Mouse (Mus musculus): Measurements from ENCODE around the gene Ubl3.

Ubl3 gene

DNA sequence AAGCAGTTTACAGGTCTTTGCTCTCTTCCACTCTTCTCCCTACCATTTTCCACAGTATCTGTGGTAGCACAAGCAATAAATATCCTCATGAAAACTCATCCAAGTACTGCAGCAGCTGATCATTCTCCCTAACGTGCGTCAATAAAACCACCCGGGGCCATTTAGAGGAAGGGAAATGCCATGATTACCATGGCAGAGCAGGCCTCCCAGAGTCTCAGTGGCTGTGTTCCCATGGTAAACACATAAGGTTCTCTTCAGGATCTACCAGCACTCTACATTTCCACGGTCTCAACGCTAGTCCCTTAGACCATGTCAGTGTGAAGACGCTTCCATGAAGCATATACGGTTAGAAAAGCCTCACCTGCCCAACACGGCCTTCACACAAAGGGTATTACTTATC is 26.0 kb downstream of the Ubl3 start:
- DNase-seq (ENCODE audit: low spot score) = no peak

DNA sequence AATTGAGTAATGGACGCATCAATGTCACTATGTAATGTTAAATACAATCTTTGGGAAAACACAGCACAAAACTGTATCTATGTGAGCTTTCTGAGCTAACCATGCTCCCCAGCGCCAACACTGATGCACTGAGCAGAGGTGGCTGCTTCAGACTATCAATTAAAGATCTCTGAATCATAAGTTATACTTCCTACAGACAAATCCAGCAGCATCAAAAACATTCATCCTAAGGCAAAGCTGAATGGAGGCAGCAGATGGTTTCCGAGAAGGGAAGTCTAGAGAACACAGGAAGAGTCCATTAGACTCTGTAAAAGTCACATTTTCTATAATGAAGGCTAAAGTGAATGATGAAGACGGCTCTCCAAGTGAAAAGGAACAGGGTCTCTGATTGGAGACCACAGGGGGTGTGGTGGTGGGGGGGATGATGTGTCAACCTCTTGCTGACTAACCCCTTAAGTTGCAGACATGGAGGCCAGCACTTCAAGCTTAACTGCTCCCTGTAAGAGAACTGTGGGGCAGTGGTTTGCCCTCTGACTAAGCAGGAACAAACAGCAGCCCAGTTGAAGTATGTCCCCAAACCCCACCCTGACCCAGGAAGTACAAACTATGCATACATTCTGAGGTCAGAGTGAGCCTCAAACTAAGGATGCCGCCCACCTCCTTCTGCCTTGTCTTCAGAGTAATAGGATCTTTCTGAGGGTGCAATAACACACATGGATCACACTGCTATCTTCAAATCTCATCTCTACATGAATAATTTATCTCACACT is 29.2 kb downstream of the Ubl3 start:
- no peak for DNase-seq (ENCODE audit: low spot score)

DNA sequence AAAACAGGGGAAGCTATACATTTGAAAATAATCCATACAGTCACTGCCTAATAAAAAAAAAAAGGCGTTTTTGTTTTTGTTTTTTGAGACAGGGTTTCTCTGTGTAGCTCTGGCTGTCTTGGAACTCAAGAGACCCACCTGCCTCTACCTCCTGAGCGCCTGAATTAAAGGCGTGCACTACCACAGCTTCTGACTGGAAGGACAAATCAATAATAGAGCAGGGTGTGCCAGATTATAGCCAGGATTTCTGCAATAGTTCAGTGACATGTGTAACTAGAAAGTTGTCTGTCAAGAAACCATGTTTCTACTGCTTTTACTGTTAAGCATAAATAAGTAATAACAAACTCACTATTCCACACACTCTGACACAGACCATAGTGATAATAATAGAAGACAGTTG is 30.2 kb downstream of the Ubl3 start:
- no peak for DNase-seq (ENCODE audit: low spot score)

DNA sequence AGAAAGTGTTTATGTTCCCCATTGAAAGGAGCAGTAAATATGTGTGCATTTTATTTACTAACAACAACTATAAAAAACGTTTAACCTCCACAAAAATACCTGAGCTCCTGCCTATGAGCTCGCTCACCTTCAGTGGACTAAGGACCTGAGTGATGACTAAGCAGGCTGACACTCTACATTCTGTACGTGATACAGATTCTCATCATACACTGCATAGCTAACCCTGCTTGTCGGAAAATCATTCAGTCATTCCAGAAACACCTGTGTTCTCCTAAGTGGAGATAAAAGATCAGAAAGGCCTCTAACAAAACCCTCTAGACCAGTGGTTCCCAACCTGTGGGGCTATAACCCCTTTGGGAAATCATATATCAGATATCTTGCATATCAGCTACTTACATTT is 35.1 kb downstream of the Ubl3 start:
- DNase-seq (ENCODE audit: low spot score) = no peak

DNA sequence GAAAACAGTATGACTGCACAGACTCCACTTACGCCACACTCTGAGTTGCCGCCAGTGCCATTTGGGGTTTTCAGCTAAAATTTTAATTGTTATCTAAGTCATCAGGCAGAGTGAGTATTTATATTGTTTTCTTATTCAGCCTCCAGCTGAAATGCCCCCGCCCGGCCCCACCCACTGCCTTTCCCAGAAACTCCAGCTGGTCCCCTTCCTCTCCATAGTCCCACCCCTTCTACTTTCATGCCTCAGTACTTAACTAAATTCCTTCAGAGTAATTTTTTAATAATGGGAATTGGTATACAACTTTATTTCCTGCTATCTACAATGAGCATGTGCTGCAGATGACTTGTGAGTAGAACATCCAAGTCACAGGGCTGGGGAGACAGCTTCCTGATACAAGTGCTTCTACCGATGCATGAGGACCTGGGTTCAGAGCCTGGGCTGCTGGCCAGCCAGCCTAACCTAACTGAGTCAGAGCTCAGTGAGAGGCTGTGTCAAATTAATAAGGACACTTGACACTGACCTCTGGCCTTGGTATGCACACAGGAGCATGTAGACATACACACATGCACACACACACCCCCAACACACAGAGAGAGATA is 40.4 kb downstream of the Ubl3 start:
- no peak for DNase-seq (ENCODE audit: low spot score)

DNA sequence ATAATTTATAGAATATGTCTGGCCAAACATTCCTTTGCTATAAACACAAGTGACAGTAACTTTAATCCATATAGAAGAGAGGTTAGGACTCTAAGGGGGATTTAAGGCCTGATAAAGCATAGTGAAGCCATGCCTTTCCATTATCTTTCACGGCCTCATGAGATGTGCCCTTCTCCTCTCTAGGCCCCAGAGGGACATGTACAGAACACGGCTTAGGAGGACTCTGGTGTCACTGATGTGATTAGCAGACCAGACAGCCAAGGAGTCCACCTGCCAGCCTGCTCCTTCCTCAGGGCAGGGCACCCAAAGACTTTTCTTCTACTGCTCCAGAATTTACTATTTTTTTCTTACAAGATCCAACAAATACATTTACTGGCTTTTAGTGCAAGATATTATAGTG is 42.3 kb downstream of the Ubl3 start:
- DNase-seq (ENCODE audit: low spot score) = no peak

DNA sequence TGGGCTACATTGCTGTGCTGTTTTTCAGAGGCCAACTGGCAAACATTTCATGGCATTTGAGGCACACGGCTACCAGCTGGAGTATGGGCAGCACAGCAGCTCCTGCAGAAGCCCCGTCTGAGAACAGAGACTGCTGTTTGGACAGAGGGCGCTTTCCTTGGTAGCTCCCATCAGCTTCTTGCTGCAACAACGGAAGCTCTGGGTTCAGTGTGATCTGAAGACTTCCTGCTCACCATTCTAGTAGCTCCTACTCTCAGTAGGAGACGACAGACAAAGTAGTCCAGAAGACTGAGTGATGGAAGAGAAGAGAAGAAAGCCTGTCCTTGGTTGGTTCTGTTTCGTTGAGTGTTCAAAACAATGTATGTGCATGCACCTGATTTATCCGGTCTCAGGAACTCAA is 42.9 kb downstream of the Ubl3 start:
- no peak for DNase-seq (ENCODE audit: low spot score)

DNA sequence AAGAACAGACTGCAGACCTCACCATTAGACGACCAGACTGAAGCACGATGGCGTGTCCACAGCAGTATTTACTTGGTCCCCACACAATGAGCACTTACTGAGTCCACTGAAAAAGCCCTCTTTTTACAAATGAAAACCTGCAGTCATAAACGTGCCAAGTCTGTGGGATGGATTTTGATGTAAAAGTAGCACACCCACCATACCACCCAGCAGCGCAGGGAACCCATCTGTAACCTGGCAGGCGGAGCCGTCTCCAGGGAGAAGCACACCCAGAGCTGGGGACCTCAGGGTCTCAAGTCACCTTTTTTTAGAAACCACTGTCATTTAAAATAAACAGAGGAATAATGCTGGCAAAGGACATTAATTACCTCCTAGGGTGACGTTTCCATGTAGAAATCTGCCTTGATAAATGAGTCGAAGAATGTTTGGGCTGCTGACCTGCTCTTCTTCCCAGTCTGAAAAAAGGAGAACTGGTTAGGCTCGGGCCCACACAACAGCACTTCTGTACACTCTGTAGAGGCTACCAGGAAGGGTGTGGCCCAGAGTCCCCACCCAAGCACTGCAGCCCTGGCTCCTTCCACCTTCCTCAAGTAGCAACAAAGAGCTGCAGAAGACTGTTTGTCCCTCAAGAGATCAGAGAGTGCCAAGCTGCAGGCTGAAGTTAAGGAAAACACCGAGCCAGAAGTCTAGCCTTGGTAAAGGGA is 43.5 kb downstream of the Ubl3 start:
- no peak for DNase-seq (ENCODE audit: low spot score)

DNA sequence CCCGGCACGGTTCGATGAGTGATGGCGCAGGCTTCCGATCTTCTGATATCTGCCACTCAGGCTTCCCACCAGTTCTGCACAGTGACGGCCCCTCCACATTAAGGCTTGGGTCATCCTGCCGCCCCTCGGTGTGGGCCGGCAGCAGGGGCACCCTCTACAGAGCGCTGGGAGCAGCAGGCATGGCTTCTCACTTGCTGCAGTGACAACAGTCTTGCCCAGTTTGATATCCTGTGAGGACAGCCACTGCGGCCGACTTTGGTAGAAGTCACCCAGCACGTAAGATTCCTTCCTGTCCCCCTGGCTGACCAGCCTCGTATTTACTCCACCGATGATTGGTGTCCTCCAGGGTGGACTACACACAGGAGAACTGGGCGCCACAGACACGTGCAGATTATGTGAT is 47.2 kb downstream of the Ubl3 start:
- DNase-seq (ENCODE audit: low spot score) = no peak

DNA sequence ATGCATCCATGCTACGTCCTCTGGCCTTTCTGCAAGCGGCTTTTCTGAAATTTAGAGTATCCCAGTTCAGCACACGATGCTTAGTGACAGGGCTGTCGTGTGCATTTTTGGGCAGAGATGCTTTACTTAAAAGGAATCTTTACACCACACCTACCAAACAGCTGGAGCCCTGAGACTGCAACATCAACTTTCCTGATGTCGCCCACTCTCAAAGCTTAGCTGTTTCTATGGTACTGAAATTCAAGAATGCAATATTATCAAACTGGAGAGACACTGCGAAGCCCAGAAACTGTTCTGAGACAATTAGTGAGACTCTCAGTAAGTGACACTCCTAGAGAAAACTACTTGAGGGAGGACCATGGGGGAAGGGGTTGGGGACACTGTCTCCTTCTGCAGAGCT is 50.4 kb downstream of the Ubl3 start:
- no peak for DNase-seq (ENCODE audit: low spot score)

DNA sequence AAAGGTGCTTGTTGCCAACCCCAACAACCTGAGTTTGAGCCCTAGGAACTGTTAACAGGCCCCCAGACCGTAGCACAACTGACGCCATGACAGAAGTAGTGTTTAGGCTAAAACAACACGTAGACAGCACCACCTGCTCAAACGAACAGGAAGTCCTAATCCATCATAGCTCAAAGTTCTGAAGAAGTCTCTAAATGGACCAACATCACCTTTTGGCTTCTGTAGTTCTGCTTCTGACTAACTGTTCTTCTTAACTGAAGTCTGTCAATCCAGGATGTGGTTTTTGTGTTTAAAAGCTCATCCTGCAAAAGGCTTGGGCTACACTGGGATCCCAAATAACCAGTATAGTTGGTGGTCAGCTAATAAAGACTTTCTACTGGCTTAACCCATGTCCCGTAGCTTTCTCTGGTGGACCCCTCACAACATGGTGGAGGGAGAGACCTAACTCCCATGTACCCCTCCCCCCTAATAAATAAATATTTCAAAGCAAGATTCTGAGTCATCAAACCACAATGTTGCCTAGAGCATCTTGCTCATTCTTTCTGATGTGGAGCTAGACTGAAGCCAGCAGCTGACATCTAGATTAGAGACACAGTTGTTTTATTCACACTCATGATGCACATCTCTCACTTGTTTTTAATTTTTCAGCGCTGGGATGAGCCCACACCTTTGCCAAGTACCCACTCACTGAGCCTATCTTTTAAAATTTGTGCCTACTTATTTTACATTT is 51.2 kb downstream of the Ubl3 start:
- no peak for DNase-seq (ENCODE audit: low spot score)

DNA sequence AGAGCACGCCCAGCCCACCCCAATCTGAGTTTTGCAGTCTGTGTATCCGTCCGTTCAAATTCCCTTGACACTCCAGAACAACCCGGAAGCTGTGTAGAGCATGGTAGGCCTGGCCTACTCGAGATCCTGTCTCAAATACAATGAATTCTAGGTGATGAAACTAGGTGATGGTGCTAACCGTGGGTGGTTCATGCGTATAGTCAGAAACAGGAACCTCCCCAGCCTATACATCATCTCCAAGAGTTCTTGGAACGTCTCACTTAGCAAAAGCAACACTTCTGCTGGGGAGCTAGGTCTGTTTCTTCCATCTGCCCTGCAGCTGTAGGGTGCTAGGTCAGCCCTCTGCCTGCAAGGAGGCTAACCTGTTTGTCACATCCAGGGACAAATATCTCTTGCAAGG is 52.1 kb downstream of the Ubl3 start:
- DNase-seq (ENCODE audit: low spot score) = no peak

DNA sequence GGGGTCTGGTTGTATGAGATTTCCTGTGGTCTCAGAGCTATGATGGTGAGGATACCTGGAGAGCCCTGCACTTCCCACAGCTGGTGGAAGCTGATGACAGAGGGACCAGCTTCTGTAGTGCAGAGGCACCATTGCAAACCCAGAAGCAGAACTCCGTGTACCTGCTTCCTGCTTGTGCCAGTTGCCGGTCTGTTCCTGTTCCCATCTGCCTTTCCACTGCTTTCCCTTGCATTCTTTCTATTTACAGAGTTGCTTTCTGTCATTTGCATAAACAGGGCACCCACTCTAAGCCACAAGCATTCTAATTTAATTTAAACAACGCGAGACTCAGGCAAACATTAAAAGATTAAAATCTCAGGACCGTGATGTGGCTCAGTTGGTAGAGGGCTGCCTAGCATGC is 53.0 kb downstream of the Ubl3 start:
- no peak for DNase-seq (ENCODE audit: low spot score)

DNA sequence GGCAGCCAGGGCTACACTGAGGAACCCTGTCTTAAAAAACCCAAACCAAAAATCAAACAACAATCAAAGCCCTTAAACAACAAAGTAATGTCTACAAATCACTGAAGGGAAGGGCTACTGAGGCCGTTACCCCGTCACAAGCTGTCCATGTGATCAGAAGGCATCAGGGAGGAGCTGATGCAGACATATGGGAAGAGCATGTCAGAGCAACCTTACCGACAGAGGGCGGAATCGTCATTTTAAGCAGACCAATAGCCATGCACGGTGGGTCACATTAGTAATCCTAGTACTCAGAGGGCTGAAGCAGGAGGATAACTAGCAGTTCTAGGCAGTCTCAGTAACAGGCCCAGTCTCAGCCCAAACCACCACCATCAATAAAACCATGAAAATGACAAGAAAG is 56.6 kb downstream of the Ubl3 start:
- no peak for DNase-seq (ENCODE audit: low spot score)

DNA sequence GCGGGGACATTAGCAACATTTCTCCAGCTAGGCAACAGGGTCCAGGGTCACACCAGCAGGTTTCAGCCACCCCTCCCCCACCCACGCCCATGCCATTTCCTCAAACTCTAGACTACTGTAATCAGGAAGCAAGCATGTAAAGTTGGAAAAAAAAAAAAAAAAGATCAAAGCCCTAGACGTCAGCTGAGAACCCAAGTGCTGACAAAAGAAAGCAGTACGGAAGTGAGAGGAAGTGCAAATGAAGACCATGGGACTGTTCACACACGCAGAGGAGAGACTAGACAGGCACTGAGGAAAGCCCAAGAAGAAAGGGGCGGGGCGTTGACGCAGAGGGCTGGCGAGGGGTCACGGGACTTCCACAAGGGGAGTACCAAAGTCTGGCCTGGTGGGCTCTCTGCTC is 57.4 kb downstream of the Ubl3 start:
- no peak for DNase-seq (ENCODE audit: low spot score)

DNA sequence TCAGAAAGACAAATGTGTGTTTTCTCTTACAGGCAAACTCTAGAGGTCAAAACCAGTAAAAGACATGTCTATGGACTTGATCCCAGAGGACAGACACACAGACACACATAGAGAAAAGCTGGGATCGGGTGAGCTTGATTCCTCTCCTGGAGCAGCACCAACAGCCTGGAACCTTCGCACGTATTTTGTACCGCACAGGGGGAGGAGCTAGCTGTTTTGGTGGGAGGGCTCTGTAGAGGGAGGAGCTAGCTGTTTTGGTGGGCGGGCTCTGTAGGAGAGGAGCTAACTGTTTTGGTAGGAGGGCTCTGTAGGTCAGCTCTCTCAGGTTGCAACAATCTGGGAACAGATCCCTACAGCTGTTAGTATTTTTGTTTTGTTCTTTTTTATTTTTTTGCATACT is 58.3 kb downstream of the Ubl3 start:
- DNase-seq (ENCODE audit: low spot score) = no peak

DNA sequence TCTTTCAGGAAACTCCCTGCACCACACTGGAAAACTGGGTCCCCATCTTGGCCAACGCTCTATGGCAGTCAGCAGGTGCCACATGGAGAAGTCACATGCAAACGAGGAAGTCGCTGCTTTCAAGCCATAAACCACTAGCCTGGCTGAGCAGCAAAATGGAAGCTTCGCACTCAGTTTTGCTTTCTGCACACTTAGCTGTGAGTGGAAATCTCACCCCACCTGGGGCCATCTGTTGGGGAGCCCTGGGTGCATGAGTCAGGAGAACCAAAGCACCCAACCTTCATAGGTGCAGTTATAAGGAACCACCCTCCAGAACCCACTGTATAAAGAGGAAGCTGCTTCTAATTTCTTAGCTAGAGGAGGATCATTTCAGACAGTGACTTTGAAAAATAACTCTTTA is 59.6 kb downstream of the Ubl3 start:
- no peak for DNase-seq (ENCODE audit: low spot score)

DNA sequence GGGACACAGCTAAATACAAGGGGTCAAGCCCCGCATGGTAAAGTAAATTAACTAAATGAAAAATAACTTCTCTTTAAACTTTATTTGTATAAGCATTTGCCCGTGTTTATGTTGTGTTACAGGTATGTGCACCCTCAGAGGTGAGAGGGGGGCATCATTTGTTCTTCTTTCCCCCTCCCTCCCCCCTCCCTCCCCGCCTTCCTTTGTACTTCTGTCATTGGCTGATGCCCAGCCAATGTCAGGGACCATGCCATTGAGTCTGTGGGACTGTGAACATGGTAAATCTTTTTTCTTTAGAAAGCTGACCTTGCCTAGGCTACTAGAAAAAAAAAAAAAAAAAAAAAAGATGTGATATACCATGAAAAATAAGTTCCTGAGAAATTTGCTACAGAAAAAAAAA is 62.2 kb downstream of the Ubl3 start:
- DNase-seq (ENCODE audit: low spot score) = no peak

DNA sequence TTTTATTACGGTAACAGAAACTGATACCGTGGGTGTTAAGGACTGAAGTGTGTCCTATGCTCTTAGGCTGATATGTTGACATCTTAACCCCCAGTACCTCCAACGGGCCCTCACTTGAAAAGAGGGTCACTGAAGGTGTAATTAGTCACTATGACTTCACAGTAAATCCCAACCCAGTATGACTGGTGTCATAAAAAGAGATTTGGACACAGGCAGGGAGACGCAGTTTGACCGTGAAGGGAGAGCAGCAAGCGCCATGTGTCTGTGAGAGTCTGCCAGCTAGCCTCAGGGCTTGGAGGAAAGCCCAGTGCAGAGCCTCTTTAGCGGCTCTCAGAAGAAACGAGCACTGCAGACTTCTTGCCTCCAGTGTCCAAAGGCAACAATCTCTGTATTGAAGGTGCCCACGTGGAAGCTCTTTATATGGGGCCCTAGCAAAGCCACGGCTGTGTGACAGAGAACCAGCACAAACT is 62.8 kb downstream of the Ubl3 start:
- no peak for DNase-seq (ENCODE audit: low spot score)

DNA sequence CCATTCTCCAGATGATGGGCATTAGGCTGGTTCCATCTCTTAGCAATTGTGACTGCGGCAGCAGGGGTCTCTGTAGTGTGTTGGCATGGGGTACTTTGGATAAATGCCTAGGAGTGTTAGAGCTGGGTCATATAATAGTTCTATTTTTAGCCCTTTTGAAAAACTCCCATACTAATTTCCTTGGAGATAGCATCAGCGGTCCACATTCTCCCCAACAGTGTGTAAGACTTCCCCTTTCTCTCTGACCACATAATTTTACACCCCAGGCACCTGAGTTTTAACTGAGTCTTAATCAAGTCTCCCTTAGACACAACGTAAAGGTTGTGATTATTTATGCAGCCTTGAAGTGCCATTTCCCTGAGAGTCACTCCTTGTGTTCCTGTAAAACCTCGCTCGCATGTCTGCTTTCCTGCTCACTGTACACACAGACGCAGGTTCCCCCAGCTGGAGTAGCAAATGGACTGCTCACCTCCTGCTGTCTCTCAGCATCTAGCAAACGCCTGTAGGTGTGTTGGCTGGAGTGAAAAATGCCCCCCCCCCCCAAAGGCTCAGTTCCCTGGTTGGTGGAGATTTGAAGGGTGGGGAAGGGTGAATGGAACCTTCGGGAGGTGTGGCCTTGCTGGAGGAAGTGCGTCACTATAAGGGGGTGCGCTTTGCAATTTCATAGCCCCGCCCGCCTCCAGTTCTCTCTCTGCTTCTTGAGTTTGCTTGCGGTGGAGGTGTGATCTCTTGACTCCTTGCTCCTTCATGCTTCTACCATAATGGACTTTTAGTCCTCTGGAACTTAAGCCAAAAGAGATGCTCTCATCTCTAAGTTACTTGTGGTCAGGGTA is 63.5 kb downstream of the Ubl3 start:
- no peak for DNase-seq (ENCODE audit: low spot score)

DNA sequence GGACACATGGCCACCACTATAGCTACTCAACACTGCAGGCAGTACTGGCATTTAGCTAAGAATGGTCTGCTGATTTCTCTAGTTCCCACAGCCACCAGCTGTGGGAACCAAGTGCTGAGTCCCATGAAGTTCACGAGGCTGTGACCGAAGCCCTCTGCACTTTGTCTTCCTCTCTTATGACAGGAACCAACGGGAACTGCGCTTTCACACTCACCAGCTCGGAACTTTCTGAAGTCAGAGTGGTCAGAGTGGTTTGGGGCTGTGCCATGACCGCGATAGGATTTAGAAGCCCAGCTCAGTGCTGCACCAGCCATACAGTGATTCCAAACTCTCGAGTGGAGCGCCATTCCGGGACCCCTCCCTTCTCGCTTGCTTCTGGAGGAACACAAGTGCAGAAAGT is 66.4 kb downstream of the Ubl3 start:
- no peak for DNase-seq (ENCODE audit: low spot score)

DNA sequence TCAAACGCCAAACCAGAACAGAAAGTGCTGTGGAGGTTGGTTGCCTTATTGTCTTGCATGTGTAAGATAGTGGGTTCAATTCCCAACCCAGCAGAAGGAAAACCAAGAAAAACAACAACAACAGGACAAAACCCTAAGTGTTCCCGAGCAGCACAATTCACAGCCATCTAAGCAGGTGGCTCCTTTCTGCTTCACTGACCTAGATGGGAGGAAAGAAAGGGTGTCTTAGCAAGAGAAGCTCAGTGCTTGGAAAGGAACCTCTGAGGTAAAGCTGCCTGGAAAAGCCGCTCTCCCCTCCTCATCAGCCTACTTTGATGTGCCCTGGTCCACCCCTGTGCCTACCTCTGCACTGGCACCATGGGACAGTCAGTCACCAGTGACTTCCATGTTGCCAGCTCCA is 70.8 kb downstream of the Ubl3 start:
- DNase-seq (ENCODE audit: low spot score) = no peak

Data from layer of hippocampus, adult 9-10 months (tissue).